Mouse (Mus musculus): Measurements from ENCODE around the gene A730061H03Rik. TPM values are rescaled to one million over a fixed set of nuclear protein-coding genes. Genes with fewer than 3 reads are reported as not detected.

A730061H03Rik gene
- 0.63 TPM in 1 of 2 replicates, not detected in the other for polyA plus RNA-seq (2015; fragmentation: Nextera tagmentation; extraction: Ambion mirVana)

- Histone ChIP-seq H3K9ac (peak within 1 kb of the TSS; percentile 87), H3K27me3 (no peaks in the 10 kb centered on the region)
These were observed at the start of gene A730061H03Rik for GRCm38 (mm10) chr14:55560202-55561073. Gene A730061H03Rik (minus strand): TSS chr14:55560406.

GRCm38 (mm10) chr14:55608339-55608738 is 48.1 kb upstream of the A730061H03Rik start:
- no peak for ATAC-seq
- H3K36me3 ChIP-seq (ENCODE audit: poor library complexity, severe bottlenecking), result peaks cover 54% of the 10 kb centered on the region
- H3K4me1 ChIP-seq, result no peaks in the 10 kb centered on the region; the same call in 1 of the 2 replicates
- H3K4me2 ChIP-seq, result no peak overlapping the region
- no peak overlapping the region for H3K9ac ChIP-seq
- 93% methylated on average over 6 of the region's 6 CpGs for WGBS
- H3K27me3 ChIP-seq, result no peaks in the 10 kb centered on the region
- H3K9me3 ChIP-seq (replicated peaks), result no peaks in the 10 kb centered on the region
- H3K27ac ChIP-seq, result no peak overlapping the region
- no peak overlapping the region for H3K4me3 ChIP-seq

More at GRCm38 (mm10) chr14:55560202-55561073, at the start of gene A730061H03Rik:
- peaks cover 25% of the 10 kb centered on the region for H3K36me3 ChIP-seq (ENCODE audit: poor library complexity, severe bottlenecking)
- no peaks in the 10 kb centered on the region for H3K9me3 ChIP-seq (replicated peaks)
- under 1% methylated on average over 51 of the region's 51 CpGs for WGBS
- peak within 1 kb of the TSS; percentile 77 for H3K4me2 ChIP-seq
- H3K4me3 ChIP-seq, result peak within 1 kb of the TSS; percentile 66
- H3K4me1 ChIP-seq, result peaks cover 21% of the 10 kb centered on the region
- H3K27ac ChIP-seq, result peak within 1 kb of the TSS; percentile 98
- peak; percentile 98 for ATAC-seq

- Histone ChIP-seq H3K36me3 (ENCODE audit: poor library complexity, severe bottlenecking) (peaks cover 79% of the 10 kb centered on the region), H3K9ac (no peak overlapping the region), H3K4me2 (no peak overlapping the region), H3K4me3 (no peak overlapping the region), H3K27ac (no peak overlapping the region), H3K27me3 (no peaks in the 10 kb centered on the region), H3K4me1 (no peaks in the 10 kb centered on the region; the same call in 1 of the 2 replicates), H3K9me3 (replicated peaks) (no peaks in the 10 kb centered on the region)
- WGBS, result 94% methylated on average over 16 of the region's 16 CpGs
- ATAC-seq, result no peak
These were observed 45.7 kb upstream of the A730061H03Rik start for GRCm38 (mm10) chr14:55605743-55606459.

- WGBS, result 95% methylated on average over 11 of the region's 11 CpGs
- Histone ChIP-seq H3K9me3 (replicated peaks) (no peaks in the 10 kb centered on the region), H3K9ac (no peak overlapping the region), H3K4me1 (no peaks in the 10 kb centered on the region; the same call in 1 of the 2 replicates), H3K27ac (no peak overlapping the region), H3K27me3 (no peaks in the 10 kb centered on the region), H3K4me3 (no peak overlapping the region), H3K36me3 (ENCODE audit: poor library complexity, severe bottlenecking) (peaks cover 87% of the 10 kb centered on the region), H3K4me2 (no peak overlapping the region)
- ATAC-seq, result no peak
These were observed 44.6 kb upstream of the A730061H03Rik start for GRCm38 (mm10) chr14:55604823-55605222.

GRCm38 (mm10) chr14:55603633-55604576 is 43.7 kb upstream of the A730061H03Rik start:
- peak overlapping the region; percentile 52 for H3K4me2 ChIP-seq
- no peaks in the 10 kb centered on the region; the same call in 1 of the 2 replicates for H3K4me1 ChIP-seq
- H3K36me3 ChIP-seq (ENCODE audit: poor library complexity, severe bottlenecking), result peaks cover 87% of the 10 kb centered on the region
- H3K4me3 ChIP-seq, result peak overlapping the region; percentile 27
- peak; percentile 91 for ATAC-seq
- peak overlapping the region; percentile 43; the same call in 1 of the 2 replicates for H3K9ac ChIP-seq
- WGBS, result 19% methylated on average over 19 of the region's 19 CpGs
- H3K27ac ChIP-seq, result 0 out of 2 replicates have a peak overlapping the region, but pooled peaks have one; percentile 14
- no peaks in the 10 kb centered on the region for H3K9me3 ChIP-seq (replicated peaks)
- no peaks in the 10 kb centered on the region for H3K27me3 ChIP-seq

- Histone ChIP-seq H3K27ac (0 out of 2 replicates have a peak within 1 kb of the TSS, but pooled peaks have one; percentile 14), H3K27me3 (no peaks in the 10 kb centered on the region), H3K4me1 (no peaks in the 10 kb centered on the region; the same call in 1 of the 2 replicates), H3K4me3 (peak within 1 kb of the TSS; percentile 27), H3K4me2 (peak within 1 kb of the TSS; percentile 52), H3K36me3 (ENCODE audit: poor library complexity, severe bottlenecking) (peaks cover 87% of the 10 kb centered on the region), H3K9ac (peak within 1 kb of the TSS; percentile 43; the same call in 1 of the 2 replicates), H3K9me3 (replicated peaks) (no peaks in the 10 kb centered on the region)
- no peak for ATAC-seq
- 89% methylated on average over 7 of the region's 7 CpGs for WGBS
These were observed 43.0 kb upstream of the A730061H03Rik start, which contains the start of gene Irf9 for GRCm38 (mm10) chr14:55603271-55603632. Gene Irf9 (plus strand): TSS chr14:55603571.

GRCm38 (mm10) chr14:55598521-55599390 is 38.5 kb upstream of the A730061H03Rik start:
- H3K9ac ChIP-seq, result no peak overlapping the region
- WGBS, result 96% methylated on average over 21 of the region's 21 CpGs
- H3K27me3 ChIP-seq, result no peaks in the 10 kb centered on the region
- H3K4me3 ChIP-seq, result no peak overlapping the region
- no peak for ATAC-seq
- H3K9me3 ChIP-seq (replicated peaks), result no peaks in the 10 kb centered on the region
- H3K4me2 ChIP-seq, result no peak overlapping the region
- H3K4me1 ChIP-seq, result peaks cover under 1% of the 10 kb centered on the region; the same call in 1 of the 2 replicates
- no peak overlapping the region for H3K27ac ChIP-seq
- H3K36me3 ChIP-seq (ENCODE audit: poor library complexity, severe bottlenecking), result peaks cover 93% of the 10 kb centered on the region

GRCm38 (mm10) chr14:55596036-55596690 is 36.0 kb upstream of the A730061H03Rik start:
- H3K36me3 ChIP-seq (ENCODE audit: poor library complexity, severe bottlenecking), result peaks cover 67% of the 10 kb centered on the region
- H3K4me3 ChIP-seq, result no peak overlapping the region
- no peak overlapping the region for H3K4me2 ChIP-seq
- H3K27ac ChIP-seq, result no peak overlapping the region
- no peak overlapping the region; the same call in 1 of the 2 replicates for H3K9ac ChIP-seq
- H3K27me3 ChIP-seq, result no peaks in the 10 kb centered on the region
- WGBS, result 75% methylated on average over 13 of the region's 13 CpGs
- ATAC-seq, result no peak
- no peaks in the 10 kb centered on the region for H3K9me3 ChIP-seq (replicated peaks)
- peaks cover 18% of the 10 kb centered on the region for H3K4me1 ChIP-seq

GRCm38 (mm10) chr14:55592226-55592625 is 32.0 kb upstream of the A730061H03Rik start:
- Histone ChIP-seq H3K27ac (no peak overlapping the region), H3K36me3 (ENCODE audit: poor library complexity, severe bottlenecking) (peaks cover 40% of the 10 kb centered on the region), H3K9me3 (replicated peaks) (no peaks in the 10 kb centered on the region), H3K4me3 (peak overlapping the region; percentile 92), H3K9ac (peak overlapping the region; percentile 89), H3K4me2 (peak overlapping the region; percentile 92), H3K27me3 (no peaks in the 10 kb centered on the region), H3K4me1 (peaks cover 32% of the 10 kb centered on the region)
- no peak for ATAC-seq
- 8% methylated on average over 16 of the region's 16 CpGs for WGBS

- Histone ChIP-seq H3K27me3 (no peaks in the 10 kb centered on the region), H3K4me1 (peaks cover 32% of the 10 kb centered on the region), H3K36me3 (ENCODE audit: poor library complexity, severe bottlenecking) (peaks cover 38% of the 10 kb centered on the region), H3K4me2 (peak within 1 kb of the TSS; percentile 92), H3K4me3 (peak within 1 kb of the TSS; percentile 92), H3K9me3 (replicated peaks) (no peaks in the 10 kb centered on the region), H3K9ac (peak within 1 kb of the TSS; percentile 89), H3K27ac (peak within 1 kb of the TSS; percentile 94)
- ATAC-seq, result peak; percentile 90
- under 1% methylated on average over 33 of the region's 33 CpGs for WGBS
These were observed 31.2 kb upstream of the A730061H03Rik start, which contains the start of gene Rnf31 for GRCm38 (mm10) chr14:55591331-55591891. Gene Rnf31 (plus strand): TSS chr14:55591708.
